Mouse (Mus musculus): ENCODE measurements around the gene Ddc. TPM values are rescaled to one million over a fixed set of nuclear protein-coding genes. Genes with fewer than 3 reads are reported as not detected.
A peak's percentile ranks its signal among the peaks of the same experiment; 100 is the strongest.

Ddc gene
- total and polyA plus RNA-seq, 3 experiments = 0.07 to 0.08 TPM; not detected in 1

DNA sequence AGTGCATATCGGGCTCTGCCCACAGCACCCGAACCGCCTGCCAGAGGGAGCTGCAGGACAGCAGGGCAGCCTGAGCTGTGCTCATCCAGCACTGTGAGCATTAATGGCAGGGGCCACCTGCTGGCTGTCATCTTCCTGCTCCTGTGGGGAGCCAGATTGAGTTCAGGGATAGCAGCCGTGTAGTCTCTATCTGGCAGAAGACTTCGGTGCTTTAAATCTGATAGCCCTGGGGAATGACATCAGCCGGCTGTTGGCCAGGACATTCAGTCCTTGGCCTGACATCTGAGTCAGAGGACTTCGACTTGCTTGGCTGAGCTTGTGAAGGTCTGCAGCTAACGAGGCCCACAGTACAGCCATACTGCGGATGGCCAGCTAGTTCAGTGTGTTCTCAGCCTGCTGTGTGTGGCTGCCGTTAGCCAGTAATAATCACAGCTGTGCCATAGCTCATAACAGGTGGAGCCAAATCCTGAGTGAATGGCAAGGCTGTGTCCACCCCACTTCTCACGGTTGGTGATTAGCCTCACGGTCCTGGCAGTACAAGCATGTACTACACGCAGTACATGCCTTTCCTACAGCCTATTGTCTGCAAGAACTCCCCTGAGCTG lies 53.5 kb downstream of the Ddc start:
- H3K36me3 ChIP-seq (ENCODE audit: control insufficient read depth in 1 of 2, insufficient read depth in 2 of 2, low read length in 2 of 2) = peaks cover 0 to 18% of the 10 kb centered on the region in 2 experiments; a peak in 2 of 4 replicates
- no peak overlapping the region for H3K9ac ChIP-seq (ENCODE audit: control insufficient read depth, low read depth, low read length, poor library complexity, severe bottlenecking)
- H3K9me3 ChIP-seq (replicated peaks; ENCODE audit: insufficient read depth, low read length) = no peaks in the 10 kb centered on the region
- H3K4me1 ChIP-seq (ENCODE audit: control insufficient read depth in 1 of 2, insufficient read depth in 2 of 2, low read length in 2 of 2) = peaks cover 9 to 16% of the 10 kb centered on the region in 2 experiments; a peak in 3 of 4 replicates
- DNase-seq (ENCODE audit: low read depth, low spot score) = no peak
- H3K4me3 ChIP-seq (ENCODE audit: control insufficient read depth in 1 of 2, insufficient read depth in 1 of 2, low read depth in 2 of 2, low read length in 2 of 2) = no peak overlapping the region
- no peak overlapping the region for H3K27ac ChIP-seq (ENCODE audit: control insufficient read depth, low read depth, low read length)
- peaks cover 5 to 14% of the 10 kb centered on the region in 2 experiments for H3K27me3 ChIP-seq (ENCODE audit: control insufficient read depth in 1 of 2, insufficient read depth in 2 of 2, low read length in 2 of 2)
- no peak for TF ChIP-seq ZMIZ1 (IDR thresholded peaks at IDR 0.05; ENCODE audit: low read depth, low read length)
- no peak for TF ChIP-seq USF1 (IDR thresholded peaks at IDR 0.05; ENCODE audit: low read depth, low read length)
- no peak for TF ChIP-seq CTCF (IDR thresholded peaks at IDR 0.05 in 2 of 3, conservative IDR thresholded peaks at IDR 0.05 in 1 of 3; ENCODE audit: control insufficient read depth in 1 of 3, insufficient read depth in 1 of 3, low read depth in 2 of 3, low read length in 3 of 3, poor library complexity in 1 of 3, severe bottlenecking in 1 of 3)
- TF ChIP-seq MAX (IDR thresholded peaks at IDR 0.05; ENCODE audit: low read length) = no peak
- no peak for TF ChIP-seq HCFC1 (IDR thresholded peaks at IDR 0.05; ENCODE audit: low read depth, low read length)
- TF ChIP-seq ETS1 (IDR thresholded peaks at IDR 0.05; ENCODE audit: low read depth, low read length) = no peak
- no peak for TF ChIP-seq MYB (IDR thresholded peaks at IDR 0.05; ENCODE audit: low read depth, low read length)
- no peak for TF ChIP-seq CHD2 (IDR thresholded peaks at IDR 0.05; ENCODE audit: low read length)
- no peak for TF ChIP-seq NRF1 (IDR thresholded peaks at IDR 0.05; ENCODE audit: insufficient read depth, low read depth, low read length, poor library complexity, severe bottlenecking)
- TF ChIP-seq NELFE (IDR thresholded peaks at IDR 0.05; ENCODE audit: low read depth, low read length) = no peak
- TF ChIP-seq GABPA (IDR thresholded peaks at IDR 0.05; ENCODE audit: low read depth, low read length) = no peak
- TF ChIP-seq POLR2A (IDR thresholded peaks at IDR 0.05; ENCODE audit: control insufficient read depth in 1 of 2, insufficient read depth in 1 of 2, low read depth in 1 of 2, low read length in 2 of 2, poor library complexity in 1 of 2) = no peak
- TF ChIP-seq RAD21 (IDR thresholded peaks at IDR 0.05; ENCODE audit: low read depth, low read length) = no peak
- no peak for TF ChIP-seq KAT2A (conservative IDR thresholded peaks at IDR 0.05; ENCODE audit: low read depth, low read length)
- TF ChIP-seq RCOR1 (IDR thresholded peaks at IDR 0.05; ENCODE audit: low read depth, low read length) = no peak
- TF ChIP-seq MYC (IDR thresholded peaks at IDR 0.05; ENCODE audit: low read depth, low read length) = no peak
- no peaks in the 10 kb centered on the region for H3K79me2 ChIP-seq (ENCODE audit: control insufficient read depth, insufficient read depth, low read length, poor library complexity)

DNA sequence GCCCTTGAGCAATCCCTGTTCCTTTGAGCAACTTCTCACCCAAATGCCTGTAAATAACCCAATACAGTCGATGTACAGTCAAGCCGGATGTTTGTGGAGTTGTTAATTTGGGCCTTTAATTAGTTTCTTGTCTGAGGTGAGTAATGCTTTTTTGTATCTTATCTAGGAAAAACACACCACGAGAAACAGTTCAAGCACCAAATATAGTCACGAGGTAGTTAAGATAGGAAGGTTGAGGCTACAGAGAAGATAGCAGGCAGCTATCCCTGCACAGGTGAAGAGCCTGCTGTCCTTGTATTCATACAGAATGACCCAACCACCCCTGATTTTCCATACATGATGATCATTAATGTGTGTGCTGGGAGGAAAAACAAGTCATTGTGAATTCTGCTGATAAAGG lies 56.4 kb downstream of the Ddc start:
- Histone ChIP-seq H3K9me3 (replicated peaks; ENCODE audit: insufficient read depth, low read length) (no peaks in the 10 kb centered on the region), H3K27me3 (ENCODE audit: control insufficient read depth in 1 of 2, insufficient read depth in 2 of 2, low read length in 2 of 2) (peaks cover 4 to 9% of the 10 kb centered on the region in 2 experiments), H3K4me1 (ENCODE audit: control insufficient read depth in 1 of 2, insufficient read depth in 2 of 2, low read length in 2 of 2) (peaks cover 11 to 19% of the 10 kb centered on the region in 2 experiments; a peak in 3 of 4 replicates), H3K79me2 (ENCODE audit: control insufficient read depth, insufficient read depth, low read length, poor library complexity) (no peaks in the 10 kb centered on the region), H3K4me3 (ENCODE audit: control insufficient read depth in 1 of 2, insufficient read depth in 1 of 2, low read depth in 2 of 2, low read length in 2 of 2) (no peak overlapping the region), H3K36me3 (ENCODE audit: control insufficient read depth in 1 of 2, insufficient read depth in 2 of 2, low read length in 2 of 2) (peaks cover 0 to 25% of the 10 kb centered on the region in 2 experiments; a peak in 2 of 4 replicates), H3K27ac (ENCODE audit: control insufficient read depth, low read depth, low read length) (no peak overlapping the region), H3K9ac (ENCODE audit: control insufficient read depth, low read depth, low read length, poor library complexity, severe bottlenecking) (no peak overlapping the region)
- peak; percentile 36 for DNase-seq (ENCODE audit: low read depth, low spot score)
- no peak for TF ChIP-seq MAX (IDR thresholded peaks at IDR 0.05; ENCODE audit: low read length)
- TF ChIP-seq MEF2A (IDR thresholded peaks at IDR 0.05; ENCODE audit: extremely low read depth, insufficient replicate concordance, low read depth, low read length, poor library complexity, severe bottlenecking) = peak; percentile 89; the same call in 1 of the 2 replicates
- TF ChIP-seq EP300 (IDR thresholded peaks at IDR 0.05; ENCODE audit: low read depth in 1 of 2, low read length in 2 of 2) = peak; percentile 81 to 83
- TF ChIP-seq TAL1 (IDR thresholded peaks at IDR 0.05; ENCODE audit: low read length) = peak; percentile 26; the same call in 1 of the 2 replicates
- TF ChIP-seq GATA1 (IDR thresholded peaks at IDR 0.05; ENCODE audit: low read depth, low read length) = peak; percentile 72
- TF ChIP-seq ETS1 (IDR thresholded peaks at IDR 0.05; ENCODE audit: low read depth, low read length) = peak; percentile 68
- peak; percentile 56; the same call in 1 of the 2 replicates for TF ChIP-seq BHLHE40 (IDR thresholded peaks at IDR 0.05; ENCODE audit: borderline replicate concordance, low read depth, low read length)
- TF ChIP-seq MYB (IDR thresholded peaks at IDR 0.05; ENCODE audit: low read depth, low read length) = no peak
- peak; percentile 44; the same call in 1 of the 2 replicates for TF ChIP-seq RCOR1 (IDR thresholded peaks at IDR 0.05; ENCODE audit: low read depth, low read length)
- TF ChIP-seq TCF12 (IDR thresholded peaks at IDR 0.05; ENCODE audit: low read depth, low read length) = peak; percentile 86
- TF ChIP-seq JUND (IDR thresholded peaks at IDR 0.05; ENCODE audit: low read depth, low read length) = no peak

All from MEL (cell line).